Mouse (Mus musculus) ES-Bruce4 (cell line): ENCODE results near the gene Chpf2. TPM values are rescaled to one million over a fixed set of nuclear protein-coding genes. Genes with fewer than 3 reads are reported as not detected.

Experiments
- H3K27ac ChIP-seq: 2 replicates; pipeline ENCODE4 v1.5.1; 2012; ENCODE audit warnings: low read length, inconsistent platforms; ENCODE audit not compliant: insufficient read depth
- H3K27me3 ChIP-seq: 2 replicates; pipeline ENCODE4 v1.6.1; 2012; ENCODE audit warnings: mild to moderate bottlenecking, low read length, inconsistent platforms; ENCODE audit not compliant: control insufficient read depth, poor library complexity, insufficient read depth, severe bottlenecking
- H3K36me3 ChIP-seq: 2 replicates; pipeline ENCODE4 v1.6.1; 2012; ENCODE audit warnings: inconsistent platforms, mild to moderate bottlenecking, low read length, moderate library complexity; ENCODE audit not compliant: control insufficient read depth, poor library complexity, insufficient read depth, severe bottlenecking
- H3K4me1 ChIP-seq: one replicate; pipeline ENCODE4 v1.8.1; 2011; ENCODE audit warnings: low read length; ENCODE audit not compliant: control insufficient read depth, insufficient read depth
- H3K4me3 ChIP-seq: 2 replicates; pipeline ENCODE4 v1.5.1; 2011; ENCODE audit warnings: low read depth, mild to moderate bottlenecking, low read length
- H3K9ac ChIP-seq: 2 replicates; pipeline ENCODE4 v1.6.1; 2012; ENCODE audit warnings: low read depth, mild to moderate bottlenecking, inconsistent platforms; ENCODE audit not compliant: poor library complexity, severe bottlenecking
- H3K9me3 ChIP-seq: replicated peaks from 2 replicates; pipeline ENCODE4 v1.6.1; 2012; ENCODE audit warnings: mild to moderate bottlenecking, low read length, inconsistent platforms; ENCODE audit not compliant: control insufficient read depth, poor library complexity, insufficient read depth, severe bottlenecking
- CTCF ChIP-seq: IDR thresholded peaks from one replicate; pipeline ENCODE4 v1.8.1; 2011; ENCODE audit warnings: low read depth, low read length
- EP300 ChIP-seq: IDR thresholded peaks from 2 replicates; pipeline ENCODE4 v1.6.1; 2011; ENCODE audit warnings: low read depth, low read length; ENCODE audit not compliant: insufficient read depth
- POLR2A ChIP-seq: IDR thresholded peaks from one replicate; pipeline ENCODE4 v1.8.1; 2011; ENCODE audit warnings: low read length; ENCODE audit not compliant: insufficient read depth
- polyA plus RNA-seq: library from polyadenylated mRNA; stranded (reverse); fragments of >200 nt; gene quantifications from 2 replicates; pipeline ENCODE4 v1.2.4, GENCODE M21; 2011; ENCODE audit warnings: low read depth; ENCODE audit not compliant: missing spikeins, insufficient read depth, insufficient read length

Gene Chpf2
- polyA plus RNA-seq, 1 experiment: 8.3 TPM

DNA sequence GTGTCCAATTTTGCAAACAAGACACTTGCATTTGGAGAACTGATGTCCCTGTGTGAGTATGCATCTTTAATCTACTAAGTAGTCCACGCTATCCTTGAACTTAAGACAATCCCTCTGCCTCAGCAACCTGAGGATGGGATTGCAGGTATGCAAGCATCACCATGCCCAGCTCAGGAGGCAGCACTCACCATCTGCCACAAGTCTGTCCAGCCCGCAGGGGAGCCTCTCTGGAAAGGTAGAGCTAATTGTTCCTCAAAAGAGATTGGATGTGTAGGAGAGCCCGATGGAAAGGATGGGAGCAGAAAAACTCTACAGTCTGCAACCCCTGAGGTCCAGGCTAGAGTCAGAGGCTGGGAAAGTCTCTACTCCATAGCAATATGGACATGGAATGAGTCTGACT, 32.4 kb downstream of the Chpf2 start:
- TF ChIP-seq EP300 (no peak), CTCF (no peak), POLR2A (no peak)
- H3K4me3 ChIP-seq: no peak overlapping the region
- H3K9me3 ChIP-seq: no peaks in the 10 kb centered on the region
- H3K36me3 ChIP-seq: no peaks in the 10 kb centered on the region
- H3K9ac ChIP-seq: no peak overlapping the region
- no peaks in the 10 kb centered on the region for H3K27me3 ChIP-seq
- no peaks in the 10 kb centered on the region for H3K4me1 ChIP-seq
- H3K27ac ChIP-seq: no peak overlapping the region

DNA sequence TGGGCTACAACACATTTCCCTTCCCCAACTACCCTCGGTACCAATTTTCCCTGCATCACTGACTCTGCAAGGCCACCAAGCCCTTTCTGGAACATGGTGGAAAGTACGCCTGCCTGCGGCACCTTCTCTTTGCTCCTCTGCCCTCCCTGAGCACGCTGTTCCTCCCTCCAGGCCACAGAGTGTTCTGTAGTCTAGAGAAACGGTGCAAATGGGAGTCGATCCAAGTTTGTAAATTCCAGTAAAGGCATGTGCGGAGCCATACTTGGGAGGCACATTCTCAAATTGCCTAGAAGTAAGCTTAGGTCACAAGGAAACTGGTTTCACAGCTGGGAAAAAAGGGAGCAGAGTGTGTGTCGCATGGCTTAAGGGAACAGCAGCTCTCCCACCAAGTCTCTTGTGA, 33.6 kb downstream of the Chpf2 start:
- Histone ChIP-seq H3K4me1 (no peaks in the 10 kb centered on the region), H3K36me3 (no peaks in the 10 kb centered on the region), H3K27ac (no peak overlapping the region), H3K9ac (no peak overlapping the region), H3K4me3 (no peak overlapping the region), H3K27me3 (no peaks in the 10 kb centered on the region), H3K9me3 (no peaks in the 10 kb centered on the region)
- no peak for TF ChIP-seq CTCF
- TF ChIP-seq POLR2A: no peak
- TF ChIP-seq EP300: no peak

DNA sequence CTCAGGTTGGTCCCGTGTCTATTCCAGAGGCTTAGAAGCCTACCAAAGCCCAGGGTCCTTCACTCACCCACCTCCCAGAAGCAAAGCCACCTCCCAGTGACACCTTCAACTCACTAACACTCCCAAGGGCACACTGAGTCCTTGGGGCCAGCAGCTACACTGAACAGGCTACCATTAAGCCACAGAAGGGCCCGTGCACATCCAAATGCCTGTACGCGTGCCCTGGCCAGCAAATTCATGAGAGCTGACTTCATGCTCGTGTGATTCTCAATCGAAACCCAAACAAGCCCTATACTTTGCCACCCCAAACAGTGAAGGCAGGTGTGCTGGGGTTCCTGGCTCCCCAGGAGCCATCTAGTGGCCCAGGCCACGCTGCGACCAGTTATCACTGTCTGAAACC, 34.1 kb downstream of the Chpf2 start:
- no peaks in the 10 kb centered on the region for H3K27me3 ChIP-seq
- no peak overlapping the region for H3K9ac ChIP-seq
- no peaks in the 10 kb centered on the region for H3K36me3 ChIP-seq
- TF ChIP-seq CTCF (no peak), EP300 (no peak), POLR2A (no peak)
- H3K9me3 ChIP-seq: no peaks in the 10 kb centered on the region
- no peak overlapping the region for H3K27ac ChIP-seq
- no peaks in the 10 kb centered on the region for H3K4me1 ChIP-seq
- H3K4me3 ChIP-seq: no peak overlapping the region

DNA sequence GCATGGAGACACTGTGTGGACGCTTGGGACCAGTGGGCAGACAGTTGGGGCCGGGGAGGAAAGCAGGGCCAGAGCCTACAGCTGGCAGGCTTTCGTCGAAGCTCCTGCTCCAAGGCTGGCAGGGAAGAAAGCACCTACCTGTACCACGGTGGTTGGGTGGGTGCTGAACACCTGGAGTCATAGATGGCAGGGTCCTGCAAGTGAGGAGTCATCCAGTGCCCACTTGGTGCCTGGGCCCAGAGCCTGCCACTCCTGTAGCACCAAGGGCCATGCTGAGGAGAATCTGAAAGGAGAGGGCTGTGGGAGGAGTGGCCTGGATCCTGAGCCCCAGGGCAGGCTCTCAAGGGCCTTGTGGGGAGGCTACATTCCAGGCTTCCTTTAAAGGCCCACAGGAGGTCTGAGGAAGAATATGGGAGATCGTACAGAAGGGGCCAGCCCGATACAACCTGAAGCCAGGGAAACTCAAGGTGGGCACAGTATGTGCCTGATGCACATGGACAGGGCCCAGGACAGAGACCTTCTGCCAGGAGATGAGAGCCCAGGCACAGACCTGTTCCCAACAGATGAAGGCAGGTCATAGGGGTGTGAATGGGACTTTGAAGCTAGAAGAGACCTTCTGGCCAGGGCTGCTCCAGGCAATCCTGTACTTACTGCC, 36.0 kb downstream of the Chpf2 start:
- H3K4me1 ChIP-seq: no peaks in the 10 kb centered on the region
- H3K9me3 ChIP-seq: no peaks in the 10 kb centered on the region
- no peaks in the 10 kb centered on the region for H3K27me3 ChIP-seq
- H3K9ac ChIP-seq: no peak overlapping the region
- H3K36me3 ChIP-seq: no peaks in the 10 kb centered on the region
- H3K27ac ChIP-seq: no peak overlapping the region
- TF ChIP-seq POLR2A (no peak), EP300 (no peak), CTCF (no peak)
- no peak overlapping the region for H3K4me3 ChIP-seq

DNA sequence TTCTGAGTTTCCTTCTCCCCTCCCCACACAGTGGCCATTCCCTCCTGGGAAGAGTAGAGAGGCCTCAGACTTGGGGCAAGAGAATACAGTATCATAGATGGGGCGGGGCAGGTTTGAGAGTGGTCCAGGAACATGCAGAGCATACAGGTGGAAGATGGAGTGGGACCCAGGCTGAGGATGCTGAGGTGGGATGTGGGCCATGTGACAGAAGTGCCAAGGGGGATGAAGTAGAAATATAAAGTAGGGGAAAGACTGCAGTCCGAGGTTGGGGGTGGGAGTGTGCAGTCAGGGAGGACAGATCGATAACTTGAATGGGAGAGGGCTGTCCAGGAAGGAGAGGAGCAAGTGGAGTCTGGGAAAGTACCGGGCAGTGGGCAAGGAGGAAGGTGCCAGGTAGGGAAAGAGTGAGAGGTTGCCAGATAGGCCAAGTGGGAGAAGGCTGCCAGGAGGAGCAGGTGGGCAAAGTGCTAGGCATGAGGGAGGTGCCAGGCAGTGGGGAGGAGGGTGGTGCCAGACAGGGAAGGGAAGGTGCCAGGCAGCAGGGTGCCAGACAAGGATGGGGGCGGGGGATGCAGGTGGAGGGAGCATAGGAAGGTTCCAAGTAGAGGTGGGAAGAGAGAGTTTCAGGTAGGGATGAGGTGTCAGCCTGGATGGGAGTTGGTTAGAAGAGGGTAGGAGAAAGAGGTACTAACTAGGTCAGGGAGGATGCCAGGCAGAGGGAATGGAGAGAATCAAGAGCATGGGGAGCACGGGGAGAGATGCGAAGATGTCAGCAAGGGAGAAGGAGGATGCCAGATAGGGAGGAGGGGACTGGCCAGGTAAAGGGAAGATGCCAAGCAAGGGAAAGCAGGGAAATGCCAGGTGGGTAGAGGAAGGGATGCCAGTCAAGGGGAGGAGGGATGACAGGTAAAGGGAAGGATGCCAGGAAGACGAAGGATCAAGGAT, 36.8 kb downstream of the Chpf2 start:
- Histone ChIP-seq H3K27ac (no peak overlapping the region), H3K27me3 (no peaks in the 10 kb centered on the region), H3K9ac (no peak overlapping the region)

More for the DNA sequence above, 36.8 kb downstream of the Chpf2 start:
- Histone ChIP-seq H3K36me3 (no peaks in the 10 kb centered on the region), H3K4me3 (0 out of 2 replicates have a peak overlapping the region, but pooled peaks have one; percentile 31), H3K9me3 (no peaks in the 10 kb centered on the region), H3K4me1 (no peaks in the 10 kb centered on the region)
- no peak for TF ChIP-seq POLR2A
- TF ChIP-seq CTCF: no peak
- no peak for TF ChIP-seq EP300
